Comparison of ENCODE assay signal across 10 mouse cellular contexts in the genomic region with DNA sequence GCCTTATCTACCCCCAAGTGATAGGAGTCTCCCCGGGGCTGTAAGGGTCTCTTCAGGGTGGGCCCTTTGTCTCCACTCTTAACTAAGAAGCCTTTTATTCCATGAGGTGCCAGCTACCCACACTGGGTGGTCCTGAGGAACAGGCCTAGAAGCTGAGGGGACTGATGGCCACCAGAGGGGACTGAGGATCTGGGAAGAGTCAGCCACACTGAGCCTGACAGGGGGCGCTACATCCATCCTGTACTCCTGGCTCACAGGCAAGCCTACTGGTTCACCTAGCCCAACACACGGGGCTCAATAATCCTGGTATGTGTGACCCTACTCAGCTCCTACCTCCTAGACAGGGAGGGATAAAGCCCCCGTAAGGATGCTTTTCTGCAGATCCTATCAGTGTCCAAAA. TPM values are rescaled to one million over a fixed set of nuclear protein-coding genes. Genes with fewer than 3 reads are reported as not detected.
DNase-seq lines count a peak whose midpoint lies in the region; ATAC-seq and TF ChIP-seq lines count a peak whose summit lies in the region.
"Had no signal": no experiment of that assay in that cellular context is flagged by ENCODE, and none has a peak within 500 bp of the region (broad histone marks: within the 10 kb centered on the region; RNA-seq: fewer than 3 reads in every experiment).

No protein-coding gene starts in this region.

- H3K4me1 ChIP-seq in embryonic facial prominence, embryonic 11.5 days (ENCODE audit: control insufficient read depth, insufficient read depth, low read length), result peaks cover 3% of the 10 kb centered on the region
- peaks cover 91% of the 10 kb centered on the region for H3K4me1 ChIP-seq in embryonic facial prominence, embryonic 10.5 days
- peaks cover 8% of the 10 kb centered on the region; the same call in 1 of the 2 replicates for H3K4me1 ChIP-seq in liver, adult 2 months (ENCODE audit: control insufficient read depth, insufficient read depth, low read length)
- 0 out of 2 replicates have a peak, but pooled peaks cover 2% of the 10 kb centered on the region for H3K4me1 ChIP-seq in liver, embryonic 11.5 days (replicated peaks; ENCODE audit: control insufficient read depth, insufficient read depth, low read length)

- no peaks in the 10 kb centered on the region for H3K79me2 ChIP-seq in liver, adult 2 months (ENCODE audit: control insufficient read depth, insufficient read depth, low read length)

- no peak for ATAC-seq in embryonic facial prominence, embryonic 11.5 days (replicated peaks; ENCODE audit: insufficient number of reproducible peaks, low FRiP score, low TSS enrichment, low read depth)
- ATAC-seq in liver, embryonic 11.5 days (replicated peaks; ENCODE audit: low FRiP score), result no peak

- no peaks in the 10 kb centered on the region for H3K36me3 ChIP-seq in embryonic facial prominence, embryonic 11.5 days (replicated peaks; ENCODE audit: control insufficient read depth, insufficient read depth, low read depth, low read length)
- no peaks in the 10 kb centered on the region for H3K36me3 ChIP-seq in embryonic facial prominence, embryonic 10.5 days (replicated peaks)
- H3K36me3 ChIP-seq in liver, adult 2 months (ENCODE audit: control insufficient read depth, insufficient read depth, low read length), result no peaks in the 10 kb centered on the region
- no peaks in the 10 kb centered on the region for H3K36me3 ChIP-seq in liver, embryonic 11.5 days (ENCODE audit: control insufficient read depth, insufficient read depth, low read length)
- H3K36me3 ChIP-seq: heart, embryonic 15.5 days had no signal

- no peak overlapping the region for H3K27ac ChIP-seq in embryonic facial prominence, embryonic 11.5 days (replicated peaks; ENCODE audit: low read depth, low read length)
- no peak overlapping the region for H3K27ac ChIP-seq in embryonic facial prominence, embryonic 10.5 days (replicated peaks)
- no peak overlapping the region for H3K27ac ChIP-seq in liver, adult 2 months (replicated peaks; ENCODE audit: insufficient read depth, low read depth, low read length)
- no peak overlapping the region for H3K27ac ChIP-seq in liver, embryonic 11.5 days (ENCODE audit: low read depth, low read length)
- H3K27ac ChIP-seq: heart, embryonic 15.5 days had no signal

- no peaks in the 10 kb centered on the region; the same call in 1 of the 2 replicates for H3K27me3 ChIP-seq in embryonic facial prominence, embryonic 11.5 days (ENCODE audit: control insufficient read depth, insufficient read depth, low read length)
- peaks cover 92% of the 10 kb centered on the region for H3K27me3 ChIP-seq in embryonic facial prominence, embryonic 10.5 days (replicated peaks; ENCODE audit: low read depth, poor library complexity, severe bottlenecking)
- 0 out of 2 replicates have a peak, but pooled peaks cover 3% of the 10 kb centered on the region for H3K27me3 ChIP-seq in liver, adult 2 months (ENCODE audit: control insufficient read depth, insufficient read depth, low read length)
- peaks cover 47% of the 10 kb centered on the region for H3K27me3 ChIP-seq in liver, embryonic 11.5 days (replicated peaks; ENCODE audit: control insufficient read depth, insufficient read depth, low read length)

- H3K4me2 ChIP-seq in embryonic facial prominence, embryonic 11.5 days (ENCODE audit: low read depth, low read length), result no peak overlapping the region
- H3K4me2 ChIP-seq in liver, embryonic 11.5 days, result no peak overlapping the region
- H3K4me2 ChIP-seq: heart, embryonic 15.5 days had no signal

- H3K9me3 ChIP-seq in embryonic facial prominence, embryonic 11.5 days (replicated peaks; ENCODE audit: control insufficient read depth, low read length), result no peaks in the 10 kb centered on the region
- H3K9me3 ChIP-seq in embryonic facial prominence, embryonic 10.5 days, result no peaks in the 10 kb centered on the region
- H3K9me3 ChIP-seq in liver, embryonic 11.5 days (ENCODE audit: control insufficient read depth, low read length), result no peaks in the 10 kb centered on the region
- H3K9me3 ChIP-seq: heart, embryonic 15.5 days had no signal

- peak; percentile 50 for TF ChIP-seq CTCF in liver, adult 2 months (IDR thresholded peaks at IDR 0.05; ENCODE audit: low read depth, low read length)
- peak; percentile 61 for TF ChIP-seq CTCF in brain, embryonic 14.5 days (IDR thresholded peaks at IDR 0.05; ENCODE audit: borderline replicate concordance, extremely low read depth, insufficient read depth, insufficient read length)

- H3K4me3 ChIP-seq in embryonic facial prominence, embryonic 11.5 days (ENCODE audit: low read depth, low read length), result no peak overlapping the region
- no peak overlapping the region for H3K4me3 ChIP-seq in embryonic facial prominence, embryonic 10.5 days
- H3K4me3 ChIP-seq in liver, adult 2 months (ENCODE audit: insufficient read depth, low read depth, low read length), result no peak overlapping the region
- H3K4me3 ChIP-seq in liver, embryonic 11.5 days (ENCODE audit: low read depth, low read length), result no peak overlapping the region
- H3K4me3 ChIP-seq: heart, embryonic 15.5 days had no signal

- no peak for TF ChIP-seq POLR2A in liver, adult 2 months (IDR thresholded peaks at IDR 0.05; ENCODE audit: extremely low read depth, insufficient read depth, low read length)
- TF ChIP-seq POLR2A in brain, embryonic 14.5 days (IDR thresholded peaks at IDR 0.05; ENCODE audit: borderline replicate concordance, extremely low read depth, insufficient read depth, insufficient read length, poor library complexity, severe bottlenecking), result no peak

- H3K9ac ChIP-seq in embryonic facial prominence, embryonic 11.5 days (replicated peaks; ENCODE audit: low read length), result no peak overlapping the region
- no peak overlapping the region for H3K9ac ChIP-seq in liver, adult 2 months (ENCODE audit: low read depth, low read length)
- no peak overlapping the region for H3K9ac ChIP-seq in liver, embryonic 11.5 days (ENCODE audit: low read depth, low read length)
- H3K9ac ChIP-seq: heart, embryonic 15.5 days had no signal

- 29% methylated on average over 4 of the region's 4 CpGs for WGBS in embryonic facial prominence, embryonic 11.5 days
- whole genome bisulfite sequencing in embryonic facial prominence, embryonic 10.5 days, result 31% methylated on average over 4 of the region's 4 CpGs
- WGBS in liver, adult 2 months, result 69% methylated on average over 4 of the region's 4 CpGs
- 40% methylated on average over 4 of the region's 4 CpGs for WGBS in liver, embryonic 11.5 days

- DNase-seq in embryonic facial prominence, embryonic 11.5 days (ENCODE audit: low spot score), result peak; percentile 41
- no peak for DNase-seq in embryonic facial prominence, embryonic 10.5 days (ENCODE audit: low spot score)
- no peak for DNase-seq in liver, adult 2 months (ENCODE audit: extremely low read depth, low read depth, low spot score)
- DNase-seq in liver, embryonic 11.5 days (ENCODE audit: low spot score), result no peak
- peak; percentile 54 for DNase-seq in A20 (ENCODE audit: low read depth, low spot score)
- DNase-seq in brain, embryonic 14.5 days (ENCODE audit: low read depth), result no peak
- no peak for DNase-seq in adrenal gland, postnatal 25 days
- no peak for DNase-seq in frontal cortex, postnatal 36 days (ENCODE audit: low spot score in 2 of 2)
- DNase-seq: kidney, adult 8-10 months had no signal

RNA-seq across cellular contexts. Expression of a gene that starts 16.4 kb away (rescaled TPM):
- polyA plus RNA-seq in embryonic facial prominence, embryonic 11.5 days (2014; fragmentation: Nextera tagmentation; extraction: Ambion mirVana), result 0.55 and 0.56 TPM in 2 replicates
- polyA plus RNA-seq in embryonic facial prominence, embryonic 10.5 days (2016; fragmentation: Nextera tagmentation; extraction: Ambion mirVana), result 0.72 and 0.80 TPM in 2 replicates
- under 0.01 and 0.20 TPM in 2 replicates for total RNA-seq in liver, adult 2 months (2014; rRNA removed)
- 0.06 and 0.12 TPM in 2 replicates for polyA plus RNA-seq in liver, adult 2 months (2012; rRNA removed)
- 0.13 and 0.14 TPM in 2 replicates for polyA plus RNA-seq in liver, embryonic 11.5 days (2014; fragmentation: Nextera tagmentation; extraction: Ambion mirVana)
- 45.1 and 70.2 TPM in 2 replicates for polyA plus RNA-seq in brain, embryonic 14.5 days (2012; rRNA removed)
- 9.8 and 9.9 TPM in 2 replicates for total RNA-seq in adrenal gland, postnatal 25 days (2021)

RNA-seq across cellular contexts. Expression of a gene that starts 59.4 kb away (rescaled TPM):
- polyA plus RNA-seq in embryonic facial prominence, embryonic 11.5 days (2014; fragmentation: Nextera tagmentation; extraction: Ambion mirVana), result not detected in 2 replicates
- 0.35 and 0.54 TPM in 2 replicates for polyA plus RNA-seq in embryonic facial prominence, embryonic 10.5 days (2016; fragmentation: Nextera tagmentation; extraction: Ambion mirVana)
- total RNA-seq in liver, adult 2 months (2014; rRNA removed), result not detected in 2 replicates
- polyA plus RNA-seq in liver, adult 2 months (2012; rRNA removed), result not detected in 2 replicates
- polyA plus RNA-seq in liver, embryonic 11.5 days (2014; fragmentation: Nextera tagmentation; extraction: Ambion mirVana), result 0.21 and 0.44 TPM in 2 replicates
- 0.12 and 0.21 TPM in 2 replicates for polyA plus RNA-seq in brain, embryonic 14.5 days (2012; rRNA removed)
- total RNA-seq in adrenal gland, postnatal 25 days (2021), result not detected in 2 replicates

Comparison
In these comparisons a context has a peak if more than half of its experiments do, and no peak if none do; other contexts are left out.
1. DNase-seq: peak in embryonic facial prominence, embryonic 11.5 days (single experiment) and A20 (single experiment); none in embryonic facial prominence, embryonic 10.5 days (single experiment), liver, adult 2 months (single experiment), liver, embryonic 11.5 days (single experiment), brain, embryonic 14.5 days (single experiment), adrenal gland, postnatal 25 days (single experiment) and frontal cortex, postnatal 36 days (0 of 2).
2. RNA of a gene that starts 16.4 kb away (polyA plus RNA-seq): 45.1 to 70.2 TPM in brain, embryonic 14.5 days; 0.72 to 0.80 TPM in embryonic facial prominence, embryonic 10.5 days, 0.55 to 0.56 TPM in embryonic facial prominence, embryonic 11.5 days, 0.13 to 0.14 TPM in liver, embryonic 11.5 days and 0.06 to 0.12 TPM in liver, adult 2 months; every median in the first group is over 10 times any median in the second.